Mouse (Mus musculus): ENCODE data around the gene Polk.

Polk gene

GRCm38 (mm10) chr13:96465315-96465714, 77.1 kb downstream of the Polk start:
- no peak for DNase-seq (ENCODE audit: low spot score in 2 of 2)

GRCm38 (mm10) chr13:96462644-96463043, 79.7 kb downstream of the Polk start:
- no peak for DNase-seq (ENCODE audit: low spot score in 2 of 2)

- DNase-seq (ENCODE audit: low spot score in 2 of 2), result no peak
Observed at GRCm38 (mm10) chr13:96458606-96459005, 83.8 kb downstream of the Polk start.

GRCm38 (mm10) chr13:96458018-96458417, 84.4 kb downstream of the Polk start:
- DNase-seq (ENCODE audit: low spot score in 2 of 2), result no peak

- DNase-seq (ENCODE audit: low spot score in 2 of 2), result no peak
Observed at GRCm38 (mm10) chr13:96457566-96457965, 84.8 kb downstream of the Polk start.

GRCm38 (mm10) chr13:96454288-96454687, 88.1 kb downstream of the Polk start:
- DNase-seq (ENCODE audit: low spot score in 2 of 2), result no peak

- no peak for DNase-seq (ENCODE audit: low spot score in 2 of 2)
Observed at GRCm38 (mm10) chr13:96452621-96453020, 89.8 kb downstream of the Polk start.

GRCm38 (mm10) chr13:96451386-96452140, 90.8 kb downstream of the Polk start:
- no peak for DNase-seq (ENCODE audit: low spot score in 2 of 2)

GRCm38 (mm10) chr13:96450869-96451268, 91.5 kb downstream of the Polk start:
- no peak for DNase-seq (ENCODE audit: low spot score in 2 of 2)

- DNase-seq (ENCODE audit: low spot score in 2 of 2), result no peak
Observed at GRCm38 (mm10) chr13:96450205-96450856, 92.0 kb downstream of the Polk start.

- no peak for DNase-seq (ENCODE audit: low spot score in 2 of 2)
Observed at GRCm38 (mm10) chr13:96440436-96440835, 101.9 kb downstream of the Polk start.

- DNase-seq (ENCODE audit: low spot score in 2 of 2), result peak; percentile 13
Observed at GRCm38 (mm10) chr13:96436921-96437320, 105.5 kb downstream of the Polk start.

GRCm38 (mm10) chr13:96435793-96436192, 106.6 kb downstream of the Polk start:
- DNase-seq (ENCODE audit: low spot score in 2 of 2), result peak in 1 of 2 experiments; percentile 25

GRCm38 (mm10) chr13:96434899-96435331, 107.5 kb downstream of the Polk start:
- DNase-seq (ENCODE audit: low spot score in 2 of 2), result no peak

GRCm38 (mm10) chr13:96433648-96434190, 108.7 kb downstream of the Polk start:
- no peak for DNase-seq (ENCODE audit: low spot score in 2 of 2)

GRCm38 (mm10) chr13:96433041-96433440, 109.3 kb downstream of the Polk start:
- no peak for DNase-seq (ENCODE audit: low spot score in 2 of 2)

- no peak for DNase-seq (ENCODE audit: low spot score in 2 of 2)
Observed at GRCm38 (mm10) chr13:96432376-96432811, 110.0 kb downstream of the Polk start.

- DNase-seq (ENCODE audit: low spot score in 2 of 2), result peak; percentile 66 to 70
Observed at GRCm38 (mm10) chr13:96431595-96432156, 110.7 kb downstream of the Polk start.

Measured in spleen, postnatal 36 days (tissue).